ENCODE assay signal across 15 mouse cellular contexts in genomic region chr12:99268954-99269353, GRCm38 (mm10).
DNase-seq lines count a peak whose midpoint lies in the region; ATAC-seq and TF ChIP-seq lines count a peak whose summit lies in the region.
"Had no signal": no experiment of that assay in that cellular context is flagged by ENCODE, and none has a peak within 500 bp of the region (broad histone marks: within the 10 kb centered on the region; RNA-seq: fewer than 3 reads in every experiment).

No protein-coding gene starts in this region.

- H3K27ac ChIP-seq in gastrocnemius, adult 2 months = peak overlapping the region; percentile 80
- H3K27ac ChIP-seq in heart, embryonic 14.5 days (replicated peaks in 1 of 2; ENCODE audit: control insufficient read depth in 1 of 2, insufficient read depth in 1 of 2, low read depth in 2 of 2, low read length in 2 of 2) = peak overlapping the region; percentile 51 to 61; a peak in 3 of 4 replicates
- H3K27ac ChIP-seq in midbrain, embryonic 10.5 days (replicated peaks) = peak overlapping the region; percentile 38; the same call in 1 of the 2 replicates
- H3K27ac ChIP-seq in midbrain, embryonic 14.5 days (replicated peaks; ENCODE audit: low read depth, low read length) = no peak overlapping the region
- H3K27ac ChIP-seq in forebrain, embryonic 13.5 days = 0 out of 2 replicates have a peak overlapping the region, but pooled peaks have one; percentile 6
- H3K27ac ChIP-seq: embryonic facial prominence, embryonic 13.5 days had no signal

- no peak overlapping the region; the same call in 1 of the 2 replicates for H3K4me3 ChIP-seq in gastrocnemius, adult 2 months
- no peak overlapping the region for H3K4me3 ChIP-seq in heart, embryonic 14.5 days (ENCODE audit: control insufficient read depth in 1 of 2, insufficient read depth in 1 of 2, low read depth in 1 of 2, low read length in 2 of 2)
- H3K4me3 ChIP-seq in midbrain, embryonic 10.5 days = no peak overlapping the region
- H3K4me3 ChIP-seq in midbrain, embryonic 14.5 days (replicated peaks; ENCODE audit: low read depth, low read length) = no peak overlapping the region
- H3K4me3 ChIP-seq in forebrain, embryonic 13.5 days = no peak overlapping the region
- H3K4me3 ChIP-seq: embryonic facial prominence, embryonic 13.5 days had no signal

- WGBS in heart, embryonic 14.5 days = 86% methylated on average over 11 of the region's 11 CpGs
- WGBS in midbrain, embryonic 10.5 days = 72% methylated on average over 11 of the region's 11 CpGs
- WGBS in midbrain, embryonic 14.5 days = 39% methylated on average over 11 of the region's 11 CpGs
- WGBS in forebrain, embryonic 13.5 days = 33% methylated on average over 11 of the region's 11 CpGs

- no peaks in the 10 kb centered on the region for H3K36me3 ChIP-seq in heart, embryonic 14.5 days (ENCODE audit: control insufficient read depth, insufficient read depth, low read length)
- peaks cover 24% of the 10 kb centered on the region for H3K36me3 ChIP-seq in midbrain, embryonic 10.5 days
- H3K36me3 ChIP-seq in midbrain, embryonic 14.5 days (ENCODE audit: control insufficient read depth, insufficient read depth, low read length) = no peaks in the 10 kb centered on the region
- H3K36me3 ChIP-seq in forebrain, embryonic 13.5 days (ENCODE audit: poor library complexity, severe bottlenecking) = 0 out of 2 replicates have a peak, but pooled peaks cover 4% of the 10 kb centered on the region

- no peaks in the 10 kb centered on the region for H3K9me3 ChIP-seq in heart, embryonic 14.5 days (ENCODE audit: control insufficient read depth, low read length)
- H3K9me3 ChIP-seq in midbrain, embryonic 10.5 days (replicated peaks) = no peaks in the 10 kb centered on the region
- H3K9me3 ChIP-seq in midbrain, embryonic 14.5 days (ENCODE audit: control insufficient read depth, low read length) = no peaks in the 10 kb centered on the region
- no peaks in the 10 kb centered on the region for H3K9me3 ChIP-seq in forebrain, embryonic 13.5 days (replicated peaks)
- H3K9me3 ChIP-seq: embryonic facial prominence, embryonic 13.5 days had no signal

- no peak for ATAC-seq in heart, embryonic 14.5 days (ENCODE audit: insufficient number of reproducible peaks, insufficient read depth, low FRiP score, low read depth)
- ATAC-seq in midbrain, embryonic 14.5 days (ENCODE audit: low FRiP score, low TSS enrichment) = no peak
- ATAC-seq in forebrain, embryonic 13.5 days = peak; percentile 31; the same call in 1 of the 2 replicates

- peak overlapping the region; percentile 41; the same call in 1 of the 2 replicates for H3K9ac ChIP-seq in heart, embryonic 14.5 days (ENCODE audit: low read length)
- no peak overlapping the region for H3K9ac ChIP-seq in midbrain, embryonic 14.5 days (replicated peaks; ENCODE audit: low read length)
- H3K9ac ChIP-seq in forebrain, embryonic 13.5 days = no peak overlapping the region
- H3K9ac ChIP-seq: embryonic facial prominence, embryonic 13.5 days had no signal

- H3K27me3 ChIP-seq in heart, embryonic 14.5 days (ENCODE audit: control insufficient read depth, insufficient read depth, low read length) = no peaks in the 10 kb centered on the region
- H3K27me3 ChIP-seq in midbrain, embryonic 10.5 days (ENCODE audit: low read depth, poor library complexity, severe bottlenecking) = no peaks in the 10 kb centered on the region
- no peaks in the 10 kb centered on the region for H3K27me3 ChIP-seq in midbrain, embryonic 14.5 days (ENCODE audit: control insufficient read depth, insufficient read depth, low read length)
- no peaks in the 10 kb centered on the region for H3K27me3 ChIP-seq in forebrain, embryonic 13.5 days
- H3K27me3 ChIP-seq: embryonic facial prominence, embryonic 13.5 days had no signal

- intact Hi-C loops in gastrocnemius, adult 2 months (cut with DNase I) = no loop called here
- intact Hi-C loops in gastrocnemius, postnatal 14 days (cut with DNase I; ENCODE audit: low total_unique reads) = no loop called here
- intact Hi-C loops in heart, postnatal 10 days (cut with DNase I) = no loop called here

- peaks cover 28 to 42% of the 10 kb centered on the region in 2 experiments for H3K4me1 ChIP-seq in heart, embryonic 14.5 days (ENCODE audit: control insufficient read depth in 2 of 2, insufficient read depth in 2 of 2, low read length in 2 of 2)
- H3K4me1 ChIP-seq in midbrain, embryonic 10.5 days = peaks cover 52% of the 10 kb centered on the region
- peaks cover 12% of the 10 kb centered on the region for H3K4me1 ChIP-seq in midbrain, embryonic 14.5 days (ENCODE audit: control insufficient read depth, insufficient read depth, low read length)
- H3K4me1 ChIP-seq in forebrain, embryonic 13.5 days = peaks cover 49% of the 10 kb centered on the region

- no peak for DNase-seq in gastrocnemius, adult 2 months
- no peak for DNase-seq in gastrocnemius, postnatal 14 days
- DNase-seq in heart, postnatal 10 days = no peak
- no peak for DNase-seq in midbrain, embryonic 10.5 days (ENCODE audit: low spot score)
- DNase-seq in midbrain, embryonic 14.5 days = no peak
- DNase-seq in layer of hippocampus, adult 18-20 months (ENCODE audit: low spot score in 2 of 2) = no peak
- DNase-seq: cerebellum, adult 8-10 months; cerebellum, postnatal 36 days; embryo, embryonic 11 days; layer of hippocampus, postnatal 36 days; thymus, adult 2 months; thymus, postnatal 4 days had no signal

- no peak for TF ChIP-seq CTCF in gastrocnemius, adult 2 months (IDR thresholded peaks at IDR 0.05)

- H3K4me2 ChIP-seq in heart, embryonic 14.5 days (ENCODE audit: low read length) = peak overlapping the region; percentile 24
- no peak overlapping the region for H3K4me2 ChIP-seq in midbrain, embryonic 14.5 days (ENCODE audit: low read length)
- H3K4me2 ChIP-seq in forebrain, embryonic 13.5 days = no peak overlapping the region
- H3K4me2 ChIP-seq: embryonic facial prominence, embryonic 13.5 days had no signal
